Mouse (Mus musculus) kidney, postnatal 36 days (tissue): Measurements from ENCODE around the gene Ccdc106.
A peak's percentile ranks its signal among the peaks of the same experiment; 100 is the strongest.
"Not testable (repeated sequence)": the region's sequence is repeated elsewhere in the genome, so short reads cannot be mapped to it uniquely, and the experiment has no call there.

Source experiments
- DNase-seq, 2 experiments: peaks; one replicate each; pipeline ENCODE4 v3.0.0; 2021 to 2022; ENCODE audit warnings: mixed read lengths in 2 of 2

Gene Ccdc106

DNA sequence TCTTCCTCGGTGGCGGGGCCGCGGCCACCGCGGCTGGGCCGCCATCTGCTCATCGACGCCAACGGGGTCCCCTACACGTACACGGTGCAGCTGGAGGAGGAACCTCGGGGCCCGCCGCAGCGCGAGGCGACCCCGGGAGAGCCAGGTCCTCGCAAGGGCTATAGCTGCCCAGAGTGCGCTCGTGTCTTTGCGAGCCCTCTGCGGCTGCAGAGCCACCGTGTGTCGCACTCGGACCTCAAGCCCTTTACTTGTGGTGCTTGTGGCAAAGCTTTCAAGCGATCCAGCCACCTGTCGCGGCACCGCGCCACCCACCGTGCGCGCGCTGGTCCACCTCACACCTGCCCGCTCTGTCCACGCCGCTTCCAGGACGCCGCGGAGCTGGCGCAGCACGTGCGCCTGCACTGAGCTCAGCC lies 32.6 kb downstream of the Ccdc106 start:
- DNase-seq, result peak in 1 of 2 experiments; percentile 33

DNA sequence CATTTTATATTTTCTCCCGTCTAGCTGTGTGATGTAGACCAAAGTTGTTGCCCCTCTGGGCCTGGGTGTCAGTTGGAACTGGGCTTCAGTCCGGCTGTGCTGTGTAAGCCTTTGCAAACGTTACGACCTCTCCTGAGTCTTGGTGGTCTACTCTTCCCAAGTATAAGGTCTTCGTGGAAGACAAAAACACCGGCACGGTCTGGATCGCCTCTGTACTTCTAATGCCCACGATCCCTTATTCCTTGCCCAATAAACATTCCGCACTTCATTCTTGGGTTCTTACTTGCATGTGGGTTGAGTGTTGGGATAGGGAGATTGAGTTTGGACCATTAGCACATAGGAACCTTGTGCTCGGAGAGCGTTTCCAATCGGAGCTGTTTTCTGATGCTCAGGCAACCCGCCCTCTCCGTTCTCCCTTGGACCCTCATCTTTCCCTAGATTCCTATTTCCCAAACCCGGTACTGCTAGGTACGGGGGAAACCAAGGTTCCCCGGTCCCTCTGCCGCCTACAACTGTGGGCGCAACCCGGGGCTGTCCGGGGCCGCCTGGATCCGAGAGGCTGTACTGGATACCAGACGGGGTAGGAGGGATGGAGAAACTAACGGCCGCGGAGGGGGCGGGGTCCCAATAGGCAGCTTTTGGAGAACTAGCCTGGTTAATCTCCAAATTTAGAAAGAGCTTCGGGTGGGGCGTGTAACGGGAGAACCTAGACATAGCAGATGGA lies 33.3 kb downstream of the Ccdc106 start:
- DNase-seq, result no peak

DNA sequence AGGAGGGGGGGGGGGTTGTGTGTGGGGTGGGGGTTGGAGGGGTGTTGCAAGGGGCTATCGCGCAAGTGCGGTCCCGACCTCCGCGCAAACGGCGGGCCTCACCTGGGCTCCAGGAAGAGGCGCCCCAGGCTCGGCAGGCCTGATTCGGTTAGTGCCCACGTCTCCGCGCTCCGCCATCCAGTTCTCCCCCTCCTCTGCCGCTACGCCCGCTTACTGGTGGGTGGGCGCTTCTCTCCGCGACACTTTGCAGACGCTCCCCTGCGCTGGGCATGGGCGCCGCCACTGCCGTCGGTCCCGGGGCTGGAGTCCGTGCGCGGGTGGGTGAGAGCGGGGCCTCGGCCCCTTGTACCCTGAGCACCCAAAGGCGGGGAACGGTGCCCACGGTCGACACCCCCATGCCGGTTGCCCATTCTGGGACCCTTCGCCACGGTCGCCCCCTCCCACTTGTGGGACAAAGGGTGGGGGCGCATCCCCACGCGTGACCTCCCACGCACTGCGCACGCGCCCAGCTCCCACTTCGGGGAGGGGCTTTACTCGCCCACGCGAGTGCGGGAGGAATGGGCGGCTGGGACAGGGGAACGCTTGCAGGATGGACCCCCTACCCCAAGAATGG lies 36.4 kb downstream of the Ccdc106 start:
- no peak for DNase-seq

DNA sequence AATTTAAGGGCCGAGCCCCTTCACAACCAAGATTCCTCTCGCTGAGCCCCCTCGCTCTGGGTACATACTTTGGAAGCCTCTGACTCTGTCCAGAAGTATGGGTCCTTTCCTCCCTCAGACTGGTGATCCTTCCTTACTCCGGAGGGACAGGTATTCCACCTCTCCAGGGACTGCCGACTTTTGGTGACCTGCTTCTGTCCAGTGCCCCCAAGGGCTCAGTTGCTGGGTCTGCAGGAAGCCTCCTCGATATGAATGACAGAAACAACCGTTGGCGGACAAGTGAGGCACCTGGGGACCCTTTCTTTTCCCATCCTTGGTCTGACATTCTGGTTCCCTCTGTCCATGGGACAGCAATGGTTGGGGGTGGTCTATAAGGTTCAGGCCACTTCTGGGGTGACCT lies 37.0 kb downstream of the Ccdc106 start:
- DNase-seq, result no peak

DNA sequence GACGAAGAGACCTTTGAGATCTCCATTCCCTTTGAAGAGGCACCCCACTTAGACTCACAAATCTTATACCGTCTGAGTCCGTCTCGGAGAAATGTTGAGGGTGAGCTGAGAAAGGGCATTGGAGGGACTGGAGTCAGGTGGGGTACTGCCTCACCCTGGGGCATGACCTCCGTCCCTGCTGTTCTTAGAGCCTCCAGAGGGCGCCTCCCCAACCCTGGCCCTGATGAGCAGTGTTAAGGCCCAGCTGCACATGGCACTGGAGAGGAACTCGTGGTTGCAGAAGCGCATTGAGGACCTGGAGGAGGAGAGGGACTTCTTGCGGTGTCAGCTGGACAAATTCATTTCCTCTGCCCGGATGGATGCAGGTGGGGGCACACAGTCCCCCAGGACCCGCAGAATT lies 37.5 kb downstream of the Ccdc106 start:
- peak in 1 of 2 experiments; percentile 31 for DNase-seq

DNA sequence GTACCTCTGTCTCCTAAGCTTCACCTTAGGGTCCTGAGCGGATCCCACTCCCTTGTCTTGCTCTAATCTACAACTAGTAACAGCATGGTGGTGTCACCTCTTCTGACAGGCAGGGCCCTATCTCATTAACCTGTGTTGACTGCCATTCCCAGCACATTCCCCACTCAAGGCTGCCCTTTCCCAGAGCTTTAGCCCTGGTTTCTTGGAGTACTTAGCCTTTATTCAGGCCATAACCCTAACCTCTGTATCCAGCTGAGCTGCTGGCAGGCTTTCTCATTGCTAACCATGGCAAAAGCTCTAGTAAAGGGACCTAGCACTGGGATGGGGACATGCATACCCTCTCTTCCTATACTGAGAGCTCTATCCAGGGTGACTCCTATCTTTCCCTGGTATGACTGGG lies 38.3 kb downstream of the Ccdc106 start:
- DNase-seq, result no peak

DNA sequence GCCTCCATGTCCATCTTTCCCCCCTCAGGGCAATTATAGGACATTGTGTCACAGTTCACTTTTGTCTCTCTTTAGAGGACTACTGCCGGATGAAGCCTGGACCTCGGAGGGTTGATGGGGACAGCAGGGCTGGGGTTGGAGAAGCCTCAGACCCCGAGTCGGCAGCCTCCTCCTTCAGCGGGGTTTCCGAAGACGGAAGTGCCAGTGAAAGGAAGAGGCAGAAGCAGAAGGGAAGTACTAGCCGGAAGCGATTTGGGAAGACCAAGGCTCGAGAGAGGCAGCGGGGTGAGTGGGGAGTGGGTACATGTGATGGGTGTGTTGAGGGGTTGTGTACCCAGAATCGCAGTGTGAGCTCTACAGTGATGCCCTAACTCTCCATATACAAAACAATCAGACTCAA lies 39.1 kb downstream of the Ccdc106 start:
- no peak for DNase-seq

DNA sequence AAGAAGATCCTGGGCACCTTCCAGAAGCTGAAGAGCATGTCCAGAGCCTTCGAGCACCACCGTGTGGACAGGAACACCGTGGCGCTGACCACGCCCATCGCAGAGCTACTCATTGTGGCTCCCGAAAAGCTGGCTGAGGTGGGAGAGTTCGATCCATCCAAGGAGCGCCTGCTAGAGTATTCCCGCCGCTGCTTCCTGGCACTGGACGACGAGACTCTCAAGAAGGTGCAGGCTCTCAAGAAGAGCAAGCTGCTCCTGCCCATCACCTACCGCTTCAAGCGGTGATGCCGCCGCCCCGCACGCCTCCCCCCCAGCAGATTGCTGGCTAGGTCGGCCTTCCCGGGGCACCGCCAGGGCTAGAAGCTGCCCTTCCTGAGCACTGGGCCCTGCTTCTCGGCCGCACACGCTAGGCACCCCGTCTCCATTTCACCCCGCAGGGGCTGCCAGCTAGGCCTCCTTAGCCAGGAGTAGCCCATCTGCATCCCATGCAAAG lies 39.9 kb downstream of the Ccdc106 start:
- DNase-seq, result peak; percentile 87 to 91

DNA sequence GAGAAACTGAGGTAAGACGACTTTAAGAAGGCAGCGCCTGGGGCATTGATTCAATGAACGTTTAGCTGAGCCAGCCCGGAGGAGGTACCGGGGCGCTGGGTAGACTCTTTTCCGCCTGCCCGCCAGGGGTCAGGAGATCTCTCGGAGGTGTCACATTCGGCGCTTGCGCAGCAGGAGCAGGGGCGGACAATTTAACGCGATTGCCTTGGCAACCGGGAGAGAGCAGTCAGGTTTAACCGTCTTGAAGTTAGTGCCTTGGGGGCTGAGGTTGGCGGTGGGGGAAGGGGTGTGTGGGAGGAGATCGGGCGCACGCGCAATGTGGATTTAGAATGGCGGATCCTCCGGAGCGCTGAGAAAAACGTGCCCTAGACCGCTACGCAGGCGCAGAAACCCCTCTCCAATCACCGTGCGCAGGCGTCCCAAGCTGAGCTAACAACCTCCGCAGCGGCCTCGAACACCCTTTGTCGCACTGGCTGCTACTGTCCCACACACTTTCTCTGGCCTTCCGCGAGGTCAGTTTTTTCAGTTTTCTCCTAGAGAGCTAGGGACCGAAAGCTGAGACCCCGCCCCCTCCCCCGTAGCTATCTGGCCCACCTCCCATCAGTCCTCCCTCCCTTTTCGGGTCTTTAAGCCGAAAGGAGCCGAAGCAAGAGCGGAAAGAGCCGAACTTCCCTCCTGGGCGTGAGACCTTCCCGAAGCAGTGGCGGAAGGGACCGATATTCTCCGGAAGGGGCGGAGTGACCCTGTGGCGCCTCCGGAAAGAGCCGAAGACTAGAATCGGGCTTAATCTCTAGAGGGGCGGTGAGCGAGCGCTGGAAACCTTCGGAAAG lies 40.8 kb downstream of the Ccdc106 start:
- DNase-seq, result peak; percentile 99

DNA sequence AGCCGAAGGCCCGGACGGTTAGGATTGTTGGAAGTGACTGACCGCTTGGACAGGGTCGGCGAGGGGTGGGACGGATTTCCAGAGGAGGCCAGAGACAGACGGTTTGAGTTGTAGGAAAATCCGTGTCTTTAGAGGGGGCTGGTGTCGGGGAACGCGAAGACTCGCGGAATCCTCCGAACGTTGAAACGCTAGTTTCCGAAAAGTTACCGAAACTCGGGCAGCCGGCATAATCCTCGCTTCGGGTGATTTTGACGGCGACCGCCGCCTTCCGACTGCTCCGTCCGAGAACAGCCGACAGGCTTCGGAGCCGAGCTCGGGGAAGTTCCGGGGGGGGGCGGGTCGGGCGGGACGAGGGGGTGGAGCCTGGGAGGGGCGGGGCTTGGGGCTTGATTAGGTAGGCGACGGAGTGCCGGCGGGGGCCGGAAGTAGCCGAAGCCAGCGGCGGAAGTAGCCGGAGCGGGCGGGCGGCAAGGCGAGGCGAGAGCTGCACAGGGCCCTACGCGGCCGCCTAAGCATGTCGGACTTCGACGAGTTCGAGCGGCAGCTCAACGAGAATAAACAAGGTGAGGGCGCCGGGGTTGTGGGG lies 41.5 kb downstream of the Ccdc106 start, which contains the start of gene U2af2:
U2af2 (plus strand) TSS at position 370 of the 586 bp plus-strand sequence.
- DNase-seq, result peak; percentile 95 to 98

DNA sequence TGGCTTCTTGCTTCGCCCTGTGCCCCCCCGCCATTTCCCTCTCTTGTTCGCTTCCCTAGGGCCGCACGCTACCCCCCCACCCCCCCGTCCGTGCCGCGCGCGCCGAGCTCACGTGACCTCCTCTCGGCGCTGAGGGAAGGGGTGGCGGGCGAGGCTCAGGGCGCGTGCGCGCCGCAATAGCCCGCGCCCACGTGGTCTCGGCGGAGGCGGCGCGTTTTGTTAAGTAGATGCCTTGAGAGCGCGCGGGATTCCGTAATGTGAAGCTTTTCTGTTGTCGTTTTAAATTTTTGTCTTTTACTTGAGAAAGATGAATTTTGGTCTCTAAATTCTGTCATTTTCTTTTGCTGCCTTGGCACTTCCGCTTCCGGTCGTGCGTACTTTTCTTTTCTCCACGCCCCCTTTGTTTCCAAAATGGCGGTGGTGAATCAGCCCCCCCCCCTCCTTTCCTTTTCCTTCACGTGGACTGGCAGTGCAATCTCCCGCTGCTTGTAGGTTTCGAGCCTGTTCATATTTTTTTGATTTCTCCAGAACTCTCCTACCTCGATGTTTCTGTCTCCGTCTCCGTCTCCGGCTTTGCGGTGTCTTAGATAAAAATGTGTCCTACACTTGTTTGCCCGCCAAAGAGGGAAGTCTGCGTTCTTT lies 42.1 kb downstream of the Ccdc106 start:
- DNase-seq, result peak; percentile 77 to 81

DNA sequence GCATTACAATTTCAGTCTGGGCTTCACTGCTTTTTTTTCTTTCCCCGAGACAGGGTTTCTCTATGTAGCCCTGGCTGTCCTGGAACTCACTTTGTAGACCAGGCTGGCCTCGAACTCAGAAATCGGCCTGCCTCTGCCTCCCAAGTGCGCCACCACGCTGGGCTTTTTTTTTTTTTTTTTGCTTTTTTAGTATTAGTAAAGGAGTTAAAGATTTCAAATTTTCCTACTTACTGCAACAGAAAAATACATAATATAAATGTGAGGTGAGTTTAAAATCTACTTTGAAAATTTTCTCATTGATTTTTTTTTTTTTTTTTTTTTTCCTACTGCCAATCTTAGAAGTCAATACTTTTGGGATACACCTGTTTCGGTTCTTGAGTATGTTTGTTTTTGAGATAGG lies 44.5 kb downstream of the Ccdc106 start:
- no peak for DNase-seq

DNA sequence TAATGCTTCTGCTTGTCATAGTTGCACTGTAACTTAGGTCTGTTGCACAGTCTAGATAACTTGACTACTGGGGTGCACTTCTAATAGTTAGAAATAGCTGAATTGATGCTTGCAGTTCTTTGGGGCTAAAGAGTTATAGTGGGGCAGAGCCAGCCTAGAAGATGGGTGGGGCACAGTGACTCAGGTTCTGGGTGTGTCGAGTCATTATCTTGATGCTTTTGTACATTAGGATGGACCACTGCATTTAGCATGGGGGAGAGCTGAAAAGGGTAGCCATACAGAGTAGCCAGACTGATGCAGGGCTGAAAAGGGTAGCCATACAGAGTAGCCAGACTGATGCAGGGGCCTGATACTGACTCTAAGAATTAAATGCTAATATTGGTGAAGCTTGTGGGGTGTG lies 53.2 kb downstream of the Ccdc106 start:
- DNase-seq, result no peak

DNA sequence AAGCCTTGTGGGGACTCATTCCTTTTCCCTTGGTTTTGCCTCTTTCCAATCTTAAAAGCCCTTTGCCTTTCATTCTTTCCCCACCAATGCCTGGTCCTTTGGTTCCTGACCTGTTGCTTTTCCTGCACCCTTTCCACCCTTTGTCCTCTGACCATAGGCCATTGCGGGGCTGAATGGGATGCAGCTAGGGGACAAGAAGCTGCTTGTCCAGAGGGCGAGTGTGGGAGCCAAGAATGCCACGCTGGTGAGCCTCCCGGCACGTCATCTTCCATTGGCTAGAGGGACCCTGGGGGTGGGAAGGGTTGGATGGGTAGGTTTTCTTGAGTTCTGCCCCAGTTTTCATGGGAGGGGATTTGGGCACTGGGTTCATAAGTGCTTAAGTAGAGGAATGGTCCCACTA lies 54.6 kb downstream of the Ccdc106 start:
- peak in 1 of 2 experiments; percentile 50 for DNase-seq

DNA sequence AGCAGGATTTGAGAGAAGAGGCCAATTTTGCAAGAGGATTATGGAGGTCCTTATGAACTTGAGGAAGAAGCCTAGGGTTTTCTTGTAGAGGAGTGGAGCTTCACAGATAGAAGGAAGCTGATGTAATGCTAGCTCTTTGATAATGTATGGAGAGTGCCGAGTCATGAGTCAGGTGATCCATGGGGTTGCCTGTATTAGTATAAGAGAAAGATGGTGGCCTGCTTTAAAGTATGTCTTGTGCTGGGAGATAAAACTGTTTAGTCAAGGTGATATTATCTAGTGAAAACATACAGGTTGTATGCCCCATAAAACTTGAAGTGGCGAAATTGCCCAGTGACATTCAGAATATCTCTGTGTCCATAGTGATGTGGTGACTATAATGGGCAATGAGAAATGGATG lies 56.6 kb downstream of the Ccdc106 start:
- no peak for DNase-seq

DNA sequence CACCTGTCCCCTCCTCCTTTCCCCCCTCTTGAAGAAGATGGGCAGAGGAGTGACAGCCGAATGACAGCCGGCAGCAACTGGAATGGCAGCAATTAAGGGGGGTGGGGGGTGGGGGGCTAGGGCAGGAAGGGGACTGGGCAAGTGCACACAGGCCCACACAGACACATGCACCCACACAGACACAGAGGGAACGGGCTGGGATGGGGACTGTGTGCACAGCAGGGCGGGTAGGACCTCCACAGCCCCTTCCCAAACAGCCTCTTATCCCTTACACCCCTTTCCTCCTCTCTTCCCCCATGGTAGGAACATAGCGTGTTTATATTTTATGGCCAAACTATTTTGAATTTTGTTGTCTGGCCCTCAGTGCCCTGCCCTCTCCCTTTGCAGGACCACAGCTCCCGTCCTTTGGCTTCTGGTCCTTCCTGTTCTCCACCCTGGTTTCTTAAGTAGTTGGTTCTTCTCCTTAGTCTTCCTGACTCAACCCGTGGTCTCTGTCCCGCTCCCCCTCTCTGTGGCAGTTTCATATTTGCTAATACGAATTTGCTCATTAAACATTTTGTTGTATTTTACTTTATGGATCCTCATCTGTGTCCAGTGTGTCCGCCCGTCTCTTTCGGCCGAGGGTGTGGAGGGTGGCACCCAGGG lies 59.1 kb downstream of the Ccdc106 start:
- DNase-seq, result not testable (repeated sequence)

DNA sequence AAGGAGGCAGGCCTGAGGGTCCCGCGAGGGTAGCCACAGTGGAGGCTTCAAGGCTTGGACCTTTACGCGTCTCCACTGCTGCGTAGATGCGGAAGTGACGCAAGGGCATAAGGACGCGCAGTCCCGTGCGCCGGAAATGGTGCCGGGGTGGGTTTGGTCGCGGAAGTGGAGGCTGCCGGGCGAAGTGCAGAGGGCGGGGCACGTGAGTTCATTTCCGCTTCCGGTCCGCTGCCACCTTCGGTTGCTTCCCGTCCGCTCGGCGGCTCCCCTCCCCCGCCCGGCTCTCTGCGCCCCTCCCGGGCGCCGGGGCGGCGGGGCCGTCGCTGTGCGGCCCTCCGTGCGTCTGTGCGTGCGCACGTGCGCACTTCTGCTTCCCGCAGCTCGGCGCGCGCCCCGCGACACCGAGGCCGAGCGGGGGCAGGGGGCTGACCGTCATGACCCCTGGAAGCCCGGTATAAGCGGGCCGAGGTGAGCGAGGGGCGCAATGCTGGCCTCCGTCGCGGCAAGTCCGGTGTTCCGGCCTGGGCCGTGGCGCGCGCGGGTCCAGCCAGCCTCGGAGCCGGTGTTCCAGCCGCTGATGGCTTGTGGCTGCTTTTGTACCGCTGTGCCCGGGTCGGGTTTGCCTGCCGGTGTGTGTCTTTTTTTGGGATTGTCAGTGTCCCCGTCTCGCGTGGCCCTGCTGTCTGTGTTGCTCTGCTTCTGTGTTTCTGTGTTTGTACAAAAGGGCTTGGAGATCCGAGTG lies 59.8 kb downstream of the Ccdc106 start, which contains the start of gene Epn1:
Epn1 (plus strand) TSS at position 226 of the 742 bp plus-strand sequence.
- DNase-seq, result peak; percentile 98 to 99

DNA sequence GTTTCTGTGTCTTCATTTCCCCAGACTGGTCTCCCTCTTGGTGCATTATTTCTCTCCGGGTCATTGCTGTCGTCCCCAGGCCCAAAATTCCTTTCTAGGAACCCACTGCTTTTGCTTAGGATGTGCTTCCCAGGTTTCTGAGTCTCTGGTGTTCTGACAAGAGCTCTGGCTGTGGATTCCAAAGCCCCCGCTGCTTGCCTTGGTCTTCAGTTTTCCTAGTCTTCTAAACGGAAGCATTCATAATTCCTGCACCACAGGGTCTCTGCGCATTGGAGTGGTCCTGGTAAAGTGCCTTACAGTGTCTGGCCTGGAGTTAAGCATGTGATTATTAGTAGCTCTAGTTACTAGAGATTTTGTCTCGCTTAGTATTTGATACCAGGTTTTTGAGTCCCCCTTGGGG lies 60.5 kb downstream of the Ccdc106 start:
- no peak for DNase-seq

DNA sequence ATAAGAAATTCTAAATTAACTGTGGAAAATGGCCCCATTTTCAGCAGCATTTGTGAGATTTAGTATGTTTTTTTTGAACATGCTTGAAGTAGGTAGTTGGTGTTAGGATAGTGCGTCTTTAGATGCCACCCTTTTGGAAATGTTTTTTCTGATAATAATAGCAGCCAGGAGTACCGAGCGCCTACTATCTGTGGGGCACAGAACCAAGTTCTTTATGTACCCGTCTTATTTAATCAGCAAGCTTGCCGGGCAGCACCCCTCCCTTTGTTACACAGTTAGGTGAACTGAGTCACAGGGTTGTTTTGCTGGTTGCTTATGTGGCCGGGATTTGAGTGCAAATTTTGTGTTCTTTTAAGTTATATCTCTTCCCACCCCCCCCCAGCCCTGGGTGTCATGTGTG lies 60.9 kb downstream of the Ccdc106 start:
- DNase-seq, result no peak

DNA sequence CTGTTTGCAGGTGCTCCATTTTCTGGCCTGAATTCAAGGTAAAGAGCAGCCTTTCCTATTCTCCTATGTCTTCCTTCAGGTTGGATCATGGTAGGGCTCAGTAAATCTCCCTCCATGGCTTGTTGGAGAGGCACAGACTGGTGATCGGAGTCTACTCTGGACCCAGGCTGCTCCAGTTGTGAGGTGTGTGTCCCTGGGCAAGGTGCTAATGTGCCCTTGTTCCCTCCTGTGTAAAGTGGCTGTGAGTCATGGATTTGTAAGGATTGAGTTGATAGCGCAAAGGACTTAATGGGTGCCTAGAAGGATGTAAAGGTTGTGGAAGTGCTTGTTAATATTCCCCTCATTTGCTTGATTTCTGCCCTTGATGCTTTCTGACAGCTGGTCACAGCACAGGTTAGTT lies 61.6 kb downstream of the Ccdc106 start:
- DNase-seq, result no peak
